Mouse (Mus musculus) lung, embryonic 16.5 days (tissue): ENCODE results near the gene Elmo2. TPM values are rescaled to one million over a fixed set of nuclear protein-coding genes. Genes with fewer than 3 reads are reported as not detected.

Experiments used
- ATAC-seq: fragments of 200-750 bp; cut with Nextera tagmentation; 2 replicates; pipeline ENCODE4 v1.8.0; 2017; ENCODE audit warnings: low read depth, mild to moderate bottlenecking, moderate library complexity
- H3K27ac ChIP-seq: fragments of 300-500 bp; sonication (generic); 2 replicates; pipeline ENCODE4 v1.5.1; 2014; ENCODE audit warnings: mild to moderate bottlenecking, control low read depth, low read length
- H3K27me3 ChIP-seq: fragments of 300-500 bp; sonication (generic); 2 replicates; pipeline ENCODE4 v1.6.1; 2014; ENCODE audit warnings: low read depth, low read length, mixed read lengths; ENCODE audit not compliant: control insufficient read depth, insufficient read depth
- H3K36me3 ChIP-seq: fragments of 300-500 bp; sonication (generic); 2 replicates; pipeline ENCODE4 v1.6.1; 2014; ENCODE audit warnings: low read length; ENCODE audit not compliant: control insufficient read depth, insufficient read depth
- H3K4me1 ChIP-seq: fragments of 300-500 bp; sonication (generic); replicated peaks from 2 replicates; pipeline ENCODE4 v1.6.1; 2014; ENCODE audit warnings: low read length, mixed read lengths; ENCODE audit not compliant: control insufficient read depth, insufficient read depth
- H3K4me2 ChIP-seq: fragments of 300-500 bp; sonication (generic); 2 replicates; pipeline ENCODE4 v1.6.1; 2014; ENCODE audit warnings: low read depth, low read length, control low read depth
- H3K4me3 ChIP-seq: fragments of 300-500 bp; sonication (generic); 2 replicates; pipeline ENCODE4 v1.5.1; 2014; ENCODE audit warnings: mild to moderate bottlenecking, low read length, control low read depth
- H3K9ac ChIP-seq: fragments of 300-500 bp; sonication (generic); 2 replicates; pipeline ENCODE4 v1.6.1; 2014; ENCODE audit warnings: low read length, control low read depth
- H3K9me3 ChIP-seq: fragments of 300-500 bp; sonication (generic); 2 replicates; pipeline ENCODE4 v1.6.1; 2016; ENCODE audit warnings: low read length; ENCODE audit not compliant: control insufficient read depth
- WGBS: fragments of 180-500 bp; shearing (Covaris S2); extraction: QIAGEN DNeasy Blood & Tissue Kit; methylation state at CpG from one replicate; pipeline ENCODE4 v1.1.7; 2014; 5-methylcytosine and 5-hydroxymethylcytosine counted together
- polyA plus RNA-seq: library from polyadenylated mRNA; unstranded; fragments of >200 nt; fragmentation: Nextera tagmentation; extraction: Ambion mirVana; gene quantifications from 2 replicates; pipeline ENCODE4 v1.2.1, GENCODE M21; 2015

Elmo2 gene
- polyA plus RNA-seq, 1 experiment from 2014 or later, result 82.8 TPM

DNA sequence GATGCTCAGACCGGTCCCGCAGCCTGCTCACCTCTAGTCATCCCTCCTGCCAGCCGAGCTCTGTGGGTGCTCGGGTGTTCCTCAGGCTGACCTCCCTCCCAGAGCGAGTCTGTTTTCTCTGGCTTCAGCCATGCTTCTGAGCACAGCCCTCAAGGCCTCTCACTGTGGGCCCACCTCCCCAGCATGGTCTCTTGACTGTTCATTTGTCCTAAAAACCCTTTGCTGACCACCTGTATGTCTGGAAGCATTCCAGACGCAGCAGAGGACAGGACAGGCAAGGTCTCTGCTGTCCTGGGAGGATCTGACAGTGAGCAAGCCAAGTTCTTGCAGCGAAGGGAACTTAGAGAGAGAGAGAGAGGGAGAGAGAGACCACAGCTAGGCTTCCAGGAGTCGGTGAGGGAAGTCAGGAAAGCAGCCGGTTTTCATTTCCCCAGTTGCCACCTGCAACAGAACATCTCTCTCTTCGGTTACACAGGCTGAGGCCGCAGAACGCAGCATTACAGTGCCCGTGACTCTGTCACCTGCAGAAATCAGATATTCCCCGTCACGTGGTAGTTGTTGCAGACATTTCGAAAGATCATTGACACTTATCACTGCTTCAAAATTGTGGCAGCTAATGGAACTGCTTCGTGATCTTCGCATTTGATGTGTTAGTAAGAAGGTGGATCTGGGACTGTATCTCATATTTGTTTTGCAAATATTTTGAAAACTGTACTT, 63.8 kb downstream of the Elmo2 start:
- Histone ChIP-seq H3K9ac (no peak overlapping the region), H3K27me3 (peaks cover 5% of the 10 kb centered on the region; the same call in 1 of the 2 replicates), H3K27ac (no peak overlapping the region), H3K9me3 (no peaks in the 10 kb centered on the region), H3K4me3 (no peak overlapping the region), H3K36me3 (no peaks in the 10 kb centered on the region), H3K4me1 (no peaks in the 10 kb centered on the region), H3K4me2 (no peak overlapping the region)
- WGBS, result 52% methylated on average over 18 of the region's 18 CpGs
- no peak for ATAC-seq

DNA sequence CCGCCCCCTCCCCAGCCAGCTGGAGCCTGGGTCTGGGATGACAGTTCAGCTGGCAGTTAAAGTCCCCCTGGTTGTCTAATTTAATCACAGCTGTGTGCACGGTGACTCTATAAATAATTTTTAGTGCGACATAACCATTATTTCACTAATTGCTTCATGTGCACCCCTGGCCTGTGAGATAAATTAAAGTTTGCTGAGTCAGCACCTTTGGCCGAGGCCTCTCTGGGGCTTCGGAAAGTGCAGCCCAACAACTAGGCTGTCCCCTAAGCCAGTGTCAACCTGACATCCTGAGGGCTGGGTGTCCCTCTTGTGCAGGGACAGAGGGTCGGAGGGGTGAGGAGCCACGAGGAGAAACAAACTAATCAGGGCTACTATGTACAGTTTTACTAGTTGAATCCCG, 66.4 kb downstream of the Elmo2 start:
- Histone ChIP-seq H3K9ac (no peak overlapping the region), H3K27ac (no peak overlapping the region), H3K4me1 (no peaks in the 10 kb centered on the region), H3K9me3 (no peaks in the 10 kb centered on the region), H3K27me3 (peaks cover under 1% of the 10 kb centered on the region), H3K4me3 (no peak overlapping the region), H3K36me3 (no peaks in the 10 kb centered on the region), H3K4me2 (no peak overlapping the region)
- no peak for ATAC-seq
- 63% methylated on average over 8 of the region's 8 CpGs for WGBS

DNA sequence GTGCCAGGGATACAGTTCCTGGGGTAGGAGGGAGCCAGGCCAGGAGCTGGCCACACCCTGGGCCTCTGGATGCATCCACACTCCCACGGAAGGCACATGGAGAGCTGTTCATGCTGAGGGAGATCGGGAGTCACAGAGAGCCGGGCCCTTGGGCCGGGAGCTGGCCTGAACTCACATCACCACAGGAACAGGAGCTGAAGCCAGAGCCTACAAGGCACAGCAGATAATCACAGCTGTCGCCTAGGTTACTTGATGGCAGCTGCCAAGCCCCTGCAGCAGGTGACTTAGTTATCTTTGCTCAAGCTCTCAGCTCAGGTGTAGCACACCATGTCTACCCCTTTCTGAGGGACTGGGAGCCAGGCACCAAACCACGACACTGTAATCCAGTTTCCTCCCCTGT, 68.0 kb downstream of the Elmo2 start:
- no peak overlapping the region for H3K4me2 ChIP-seq
- no peak overlapping the region for H3K4me3 ChIP-seq
- ATAC-seq, result no peak
- H3K27me3 ChIP-seq, result peaks cover 15% of the 10 kb centered on the region
- H3K4me1 ChIP-seq, result no peaks in the 10 kb centered on the region
- 78% methylated on average over 6 of the region's 6 CpGs for WGBS
- H3K9ac ChIP-seq, result no peak overlapping the region
- H3K36me3 ChIP-seq, result no peaks in the 10 kb centered on the region
- H3K9me3 ChIP-seq, result no peaks in the 10 kb centered on the region
- no peak overlapping the region for H3K27ac ChIP-seq

DNA sequence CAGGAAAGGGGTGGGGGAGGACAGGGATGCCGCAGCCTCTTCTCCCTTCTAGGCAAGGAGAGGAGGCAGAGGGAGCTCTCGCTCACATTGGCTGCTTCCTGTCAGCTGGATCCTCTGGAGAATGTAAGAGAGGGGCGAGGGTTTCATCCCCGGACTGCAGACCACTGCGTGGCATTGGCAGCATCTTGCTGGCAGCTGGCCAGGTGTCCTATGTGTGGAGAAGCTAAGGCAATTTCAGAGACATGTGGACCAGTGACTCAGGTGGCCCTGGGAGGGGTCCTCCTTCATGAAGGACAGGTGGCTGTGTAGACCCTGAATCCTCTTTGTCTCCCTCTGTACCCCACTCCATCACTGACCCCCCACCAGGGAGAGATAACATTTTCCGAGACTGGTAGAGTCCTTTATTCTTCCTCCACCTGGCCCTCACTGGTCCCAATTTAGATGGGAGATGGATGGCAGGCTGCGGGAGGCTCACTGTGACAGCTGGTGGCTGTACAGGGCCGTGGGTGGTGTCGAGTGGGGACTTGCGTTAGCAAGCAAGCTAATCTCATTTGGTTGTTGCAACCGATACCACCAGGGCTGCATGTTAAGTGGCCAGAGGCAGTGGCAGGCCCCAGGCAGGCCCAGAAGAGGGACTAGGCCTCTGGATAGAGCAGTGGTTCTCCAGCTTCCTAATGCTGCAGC, 69.0 kb downstream of the Elmo2 start:
- Histone ChIP-seq H3K4me2 (no peak overlapping the region), H3K27me3 (peaks cover 25% of the 10 kb centered on the region)

DNA sequence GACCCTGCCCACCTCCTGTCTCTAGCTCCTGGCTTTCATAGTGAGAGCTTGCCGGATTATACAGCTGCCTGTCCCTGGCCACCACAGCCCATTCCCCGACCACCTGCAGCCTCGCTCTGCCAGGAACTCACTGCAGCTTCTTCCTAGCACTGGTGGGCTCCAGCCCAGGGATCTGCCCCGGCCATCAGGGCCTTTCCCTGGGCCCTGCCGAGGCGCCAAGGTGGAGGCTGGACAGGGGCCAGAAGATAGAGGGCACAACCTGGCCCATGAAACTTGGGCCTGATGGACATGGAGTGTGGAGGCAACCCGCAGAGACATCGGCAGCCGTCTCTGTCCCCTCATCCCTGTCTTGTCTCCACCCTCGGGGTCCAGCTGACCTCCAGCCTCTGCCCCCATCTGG, 70.1 kb downstream of the Elmo2 start:
- WGBS, result 52% methylated on average over 7 of the region's 10 CpGs
- ATAC-seq, result no peak

More for the DNA sequence above, 69.0 kb downstream of the Elmo2 start:
- Histone ChIP-seq H3K9ac (no peak overlapping the region), H3K9me3 (no peaks in the 10 kb centered on the region), H3K36me3 (no peaks in the 10 kb centered on the region), H3K27ac (no peak overlapping the region), H3K4me3 (no peak overlapping the region), H3K4me1 (no peaks in the 10 kb centered on the region)
- 40% methylated on average over 11 of the region's 11 CpGs for WGBS
- no peak for ATAC-seq

DNA sequence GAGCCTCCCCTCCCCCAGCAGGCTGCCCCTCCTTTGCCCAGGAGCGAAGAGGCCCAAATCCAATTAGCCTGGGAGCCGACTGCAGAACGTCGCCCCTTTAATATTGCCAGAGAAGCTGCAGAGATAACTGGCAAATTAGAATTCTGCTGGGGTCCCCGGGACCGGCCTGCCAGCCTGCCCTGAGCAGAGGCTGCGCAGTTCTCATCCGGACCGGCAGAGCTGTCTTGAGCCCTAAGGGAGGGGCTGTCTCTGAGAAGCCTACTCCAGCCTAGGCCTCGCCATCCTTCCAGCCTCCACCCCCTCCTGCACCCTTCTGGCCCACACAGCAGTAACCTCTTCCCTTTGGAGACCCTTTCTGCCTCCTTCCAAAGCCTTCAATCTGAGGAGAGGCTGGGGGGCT, 72.4 kb downstream of the Elmo2 start:
- Histone ChIP-seq H3K9ac (no peak overlapping the region), H3K4me3 (no peak overlapping the region), H3K9me3 (no peaks in the 10 kb centered on the region), H3K27ac (no peak overlapping the region), H3K4me2 (no peak overlapping the region), H3K4me1 (peaks cover 5% of the 10 kb centered on the region), H3K27me3 (peaks cover 25% of the 10 kb centered on the region), H3K36me3 (no peaks in the 10 kb centered on the region)
- 13% methylated on average over 10 of the region's 10 CpGs for WGBS
- ATAC-seq, result no peak

More for the DNA sequence above, 70.1 kb downstream of the Elmo2 start:
- peaks cover 25% of the 10 kb centered on the region for H3K27me3 ChIP-seq
- H3K9me3 ChIP-seq, result no peaks in the 10 kb centered on the region
- no peak overlapping the region for H3K9ac ChIP-seq
- no peak overlapping the region for H3K4me2 ChIP-seq
- no peak overlapping the region for H3K4me3 ChIP-seq
- no peaks in the 10 kb centered on the region for H3K36me3 ChIP-seq
- H3K27ac ChIP-seq, result no peak overlapping the region
- no peaks in the 10 kb centered on the region for H3K4me1 ChIP-seq

DNA sequence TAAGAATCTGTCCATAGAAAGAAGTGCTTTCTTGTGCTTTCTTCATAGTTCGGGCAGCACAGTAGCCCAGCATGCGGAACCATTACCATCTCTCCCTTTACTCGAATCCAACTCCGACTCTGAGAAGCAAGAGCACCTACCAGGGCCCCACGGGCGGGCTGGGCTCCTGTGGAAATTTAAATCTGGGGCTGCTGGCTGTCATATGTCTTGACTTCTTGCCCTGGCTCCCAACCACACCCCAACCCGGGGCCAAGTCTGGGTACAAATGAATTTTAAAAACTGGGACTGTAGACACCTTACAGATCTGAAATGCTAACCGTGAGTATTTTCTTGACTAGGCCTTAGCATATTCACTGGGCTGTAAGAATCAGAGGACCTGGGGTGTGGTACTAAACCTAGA, 73.0 kb downstream of the Elmo2 start:
- Histone ChIP-seq H3K9me3 (no peaks in the 10 kb centered on the region), H3K36me3 (no peaks in the 10 kb centered on the region), H3K27me3 (peaks cover 25% of the 10 kb centered on the region), H3K27ac (no peak overlapping the region), H3K4me2 (no peak overlapping the region), H3K9ac (no peak overlapping the region), H3K4me3 (no peak overlapping the region), H3K4me1 (peaks cover 5% of the 10 kb centered on the region)
- ATAC-seq, result no peak
- WGBS, result 73% methylated on average over 8 of the region's 8 CpGs

DNA sequence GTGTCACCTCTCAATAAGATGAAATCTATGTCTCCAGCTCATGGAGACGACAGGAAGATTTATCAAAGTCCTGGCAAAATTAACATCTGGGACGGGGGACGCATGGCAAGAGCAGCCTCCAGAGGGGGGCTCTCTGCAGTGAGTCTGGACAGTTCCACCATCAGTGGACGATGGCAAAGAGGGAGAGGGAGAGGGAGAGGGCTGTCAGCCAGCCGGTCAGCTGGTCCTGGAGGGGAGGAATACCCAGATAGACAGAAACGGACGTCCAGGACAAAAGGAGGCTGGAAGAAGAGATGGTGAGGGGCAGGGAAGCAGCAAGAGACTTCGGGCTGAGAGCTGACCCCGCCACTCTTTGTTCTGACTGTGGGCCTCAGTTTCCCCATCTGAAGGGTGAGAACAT, 73.5 kb downstream of the Elmo2 start:
- Histone ChIP-seq H3K9me3 (no peaks in the 10 kb centered on the region), H3K4me2 (no peak overlapping the region)
- 40% methylated on average over 9 of the region's 9 CpGs for WGBS

DNA sequence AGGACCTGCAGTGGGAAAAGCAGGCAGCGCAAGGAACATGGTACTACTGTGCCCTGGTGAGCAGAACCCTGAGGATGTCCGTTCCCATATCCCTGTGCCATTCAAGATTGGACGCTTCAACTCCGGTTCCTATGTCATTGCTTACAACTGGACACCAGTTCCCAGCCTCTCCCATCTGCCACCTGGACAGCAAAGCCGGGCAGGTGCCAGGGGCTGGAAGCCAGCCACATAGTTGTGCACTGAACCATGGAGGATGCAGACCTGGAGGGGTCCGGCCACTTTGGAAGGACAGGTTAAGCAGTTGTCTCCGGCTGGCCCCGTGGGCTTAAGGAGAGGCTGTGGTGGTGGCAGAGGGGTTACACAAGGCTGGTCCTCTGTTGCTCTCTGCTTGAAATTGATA, 73.9 kb downstream of the Elmo2 start:
- no peak overlapping the region for H3K9ac ChIP-seq
- H3K27ac ChIP-seq, result no peak overlapping the region
- peaks cover 26% of the 10 kb centered on the region for H3K27me3 ChIP-seq
- H3K4me3 ChIP-seq, result no peak overlapping the region
- no peak overlapping the region for H3K4me2 ChIP-seq
- no peak for ATAC-seq
- no peaks in the 10 kb centered on the region for H3K36me3 ChIP-seq
- H3K4me1 ChIP-seq, result peaks cover 5% of the 10 kb centered on the region
- H3K9me3 ChIP-seq, result no peaks in the 10 kb centered on the region
- 75% methylated on average over 8 of the region's 8 CpGs for WGBS

More for the DNA sequence above, 73.5 kb downstream of the Elmo2 start:
- no peak overlapping the region for H3K4me3 ChIP-seq
- no peak overlapping the region for H3K27ac ChIP-seq
- H3K36me3 ChIP-seq, result no peaks in the 10 kb centered on the region
- H3K27me3 ChIP-seq, result peaks cover 25% of the 10 kb centered on the region
- no peak for ATAC-seq
- peaks cover 5% of the 10 kb centered on the region for H3K4me1 ChIP-seq
- no peak overlapping the region for H3K9ac ChIP-seq
